Mouse (Mus musculus): ENCODE measurements around the gene Gm5485. TPM values are rescaled to one million over a fixed set of nuclear protein-coding genes. Genes with fewer than 3 reads are reported as not detected.
A peak's percentile ranks its signal among the peaks of the same experiment; 100 is the strongest.

The Gm5485 gene
- polyA plus RNA-seq, 1 experiment = not detected

DNA sequence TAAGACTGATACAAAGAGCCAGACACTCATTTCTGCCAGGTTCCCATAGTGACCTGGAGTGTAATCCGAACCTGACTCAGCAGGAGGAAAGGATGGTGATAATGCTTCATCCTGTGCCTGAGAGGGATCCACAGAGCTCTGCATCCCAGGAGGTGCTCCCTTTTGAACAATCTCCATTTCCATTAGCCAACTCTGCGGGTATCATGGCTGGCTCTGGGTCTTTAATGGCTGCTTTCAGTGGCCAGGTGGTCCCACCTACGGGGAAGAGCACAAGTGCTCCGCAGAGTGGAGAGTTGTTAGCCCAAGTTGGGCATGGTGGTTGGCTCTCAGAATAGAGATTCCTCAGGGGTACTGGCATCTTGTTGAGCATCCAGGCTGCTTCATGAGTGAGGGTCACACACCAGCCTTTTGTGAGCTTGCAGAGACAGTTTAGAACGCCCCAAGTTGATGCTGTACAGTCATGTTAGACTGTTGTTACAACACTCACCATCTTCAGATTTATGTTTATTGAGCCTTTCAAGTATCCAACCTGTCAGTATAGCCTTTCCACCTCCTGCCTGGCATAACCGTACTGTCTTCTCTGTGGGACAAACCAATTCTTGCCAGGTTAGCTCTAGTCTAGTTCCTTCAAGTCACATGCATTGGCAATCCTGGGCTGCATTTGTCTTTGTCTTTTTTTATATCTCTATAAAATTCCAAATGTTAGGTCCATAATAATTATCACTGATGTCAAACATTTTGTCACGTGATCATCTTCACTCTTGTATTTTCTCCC lies 38.3 kb downstream of the Gm5485 start:
- Histone ChIP-seq H3K36me3 (ENCODE audit: control insufficient read depth, insufficient read depth) (no peaks in the 10 kb centered on the region), H3K4me3 (ENCODE audit: insufficient read depth, poor library complexity, severe bottlenecking) (no peak overlapping the region), H3ac (ENCODE audit: control insufficient read depth, insufficient read length, low read depth) (no peak overlapping the region), H3K27me3 (ENCODE audit: control insufficient read depth, insufficient read depth, insufficient read length) (no peaks in the 10 kb centered on the region), H3K79me3 (ENCODE audit: low read depth) (no peaks in the 10 kb centered on the region), H3K79me2 (ENCODE audit: control insufficient read depth, insufficient read depth) (no peaks in the 10 kb centered on the region)
- TF ChIP-seq MAX (IDR thresholded peaks at IDR 0.05) (no peak), MYOD1 (IDR thresholded peaks at IDR 0.05; ENCODE audit: control insufficient read depth, insufficient read length, low read depth) (no peak), CEBPB (IDR thresholded peaks at IDR 0.05; ENCODE audit: low read depth) (no peak), USF1 (IDR thresholded peaks at IDR 0.05; ENCODE audit: low read depth) (no peak), CTCF (IDR thresholded peaks at IDR 0.05; ENCODE audit: control insufficient read depth, insufficient read depth, insufficient read length) (no peak), FOSL1 (IDR thresholded peaks at IDR 0.05; ENCODE audit: insufficient read depth, low read length, poor library complexity, severe bottlenecking) (no peak), MYOG (IDR thresholded peaks at IDR 0.05; ENCODE audit: control insufficient read depth, extremely low read depth, insufficient read length) (no peak)

DNA sequence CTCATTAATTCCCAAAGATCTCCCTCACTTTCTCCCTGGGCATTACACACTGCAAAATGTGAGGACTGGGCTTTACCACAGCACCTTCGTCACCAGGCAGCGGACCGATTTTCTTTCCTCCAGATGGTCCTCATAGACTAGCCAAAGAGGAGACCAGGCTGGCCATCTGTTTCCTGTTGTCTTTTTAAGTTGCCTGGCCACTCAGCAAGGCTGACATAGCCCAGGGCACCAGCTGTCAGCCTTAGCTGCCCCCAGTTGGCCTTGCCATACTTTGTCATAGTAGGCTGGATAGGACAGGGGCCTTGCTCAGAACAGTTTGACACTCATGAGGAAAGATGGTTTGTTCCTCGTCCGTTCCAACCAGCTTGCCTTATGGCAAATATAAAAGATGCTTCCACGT lies 39.8 kb downstream of the Gm5485 start:
- no peaks in the 10 kb centered on the region for H3K36me3 ChIP-seq (ENCODE audit: control insufficient read depth, insufficient read depth)
- no peaks in the 10 kb centered on the region for H3K27me3 ChIP-seq (ENCODE audit: control insufficient read depth, insufficient read depth, insufficient read length)
- H3K79me2 ChIP-seq (ENCODE audit: control insufficient read depth, insufficient read depth) = no peaks in the 10 kb centered on the region
- no peak overlapping the region for H3K4me3 ChIP-seq (ENCODE audit: insufficient read depth, poor library complexity, severe bottlenecking)
- TF ChIP-seq MYOD1 (IDR thresholded peaks at IDR 0.05; ENCODE audit: control insufficient read depth, insufficient read length, low read depth) (no peak), CTCF (IDR thresholded peaks at IDR 0.05; ENCODE audit: control insufficient read depth, insufficient read depth, insufficient read length) (no peak), FOSL1 (IDR thresholded peaks at IDR 0.05; ENCODE audit: insufficient read depth, low read length, poor library complexity, severe bottlenecking) (no peak), USF1 (IDR thresholded peaks at IDR 0.05; ENCODE audit: low read depth) (no peak), CEBPB (IDR thresholded peaks at IDR 0.05; ENCODE audit: low read depth) (no peak), MYOG (IDR thresholded peaks at IDR 0.05; ENCODE audit: control insufficient read depth, extremely low read depth, insufficient read length) (no peak), MAX (IDR thresholded peaks at IDR 0.05) (no peak)
- no peak overlapping the region for H3ac ChIP-seq (ENCODE audit: control insufficient read depth, insufficient read length, low read depth)
- no peaks in the 10 kb centered on the region for H3K79me3 ChIP-seq (ENCODE audit: low read depth)

DNA sequence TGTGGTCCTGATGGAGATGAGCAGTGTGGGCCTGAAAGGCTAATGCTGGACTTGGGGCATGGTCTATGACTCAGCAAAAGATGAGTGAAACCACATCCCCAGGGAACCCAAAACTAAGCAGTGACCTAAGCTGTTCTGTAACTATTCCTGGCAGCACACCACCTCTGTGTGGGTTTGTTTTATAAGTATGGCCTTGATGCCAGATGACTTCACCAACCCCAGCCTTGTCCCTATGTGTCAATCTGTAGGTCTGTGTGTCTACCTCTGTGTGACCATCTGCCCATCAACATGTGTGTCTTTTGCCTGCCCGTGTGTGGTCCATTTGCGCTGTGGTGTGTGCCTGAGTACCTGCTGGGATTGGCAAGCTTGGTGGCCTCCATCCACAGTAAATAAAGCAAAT lies 44.1 kb downstream of the Gm5485 start:
- H3K4me3 ChIP-seq (ENCODE audit: insufficient read depth, poor library complexity, severe bottlenecking) = no peak overlapping the region
- H3K79me2 ChIP-seq (ENCODE audit: control insufficient read depth, insufficient read depth) = no peaks in the 10 kb centered on the region
- TF ChIP-seq MAX (IDR thresholded peaks at IDR 0.05) (peak; percentile 41), MYOG (IDR thresholded peaks at IDR 0.05; ENCODE audit: control insufficient read depth, extremely low read depth, insufficient read length) (no peak)
- no peaks in the 10 kb centered on the region for H3K27me3 ChIP-seq (ENCODE audit: control insufficient read depth, insufficient read depth, insufficient read length)
- H3K36me3 ChIP-seq (ENCODE audit: control insufficient read depth, insufficient read depth) = no peaks in the 10 kb centered on the region
- H3K79me3 ChIP-seq (ENCODE audit: low read depth) = no peaks in the 10 kb centered on the region
- no peak overlapping the region for H3ac ChIP-seq (ENCODE audit: control insufficient read depth, insufficient read length, low read depth)

DNA sequence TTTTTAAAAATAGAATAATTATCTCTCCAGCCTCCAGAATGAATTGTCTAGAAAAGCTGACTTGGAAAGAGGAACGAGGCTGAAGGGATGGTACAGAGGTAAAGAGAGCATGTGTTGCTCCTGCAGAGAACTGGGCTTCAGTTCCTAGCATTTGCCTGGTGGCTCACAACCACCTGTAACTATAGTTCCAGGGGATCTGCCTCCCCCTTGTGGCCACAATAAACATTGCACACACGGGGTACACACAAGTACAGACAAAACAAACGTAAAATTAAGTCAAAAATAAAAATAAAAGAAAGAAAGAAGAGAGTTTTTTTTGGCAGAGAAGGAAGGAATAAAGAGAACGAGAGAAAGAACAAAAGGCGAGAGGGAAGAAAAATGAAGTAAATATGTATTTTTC lies 45.4 kb downstream of the Gm5485 start:
- H3K79me2 ChIP-seq (ENCODE audit: control insufficient read depth, insufficient read depth) = no peaks in the 10 kb centered on the region
- no peaks in the 10 kb centered on the region for H3K27me3 ChIP-seq (ENCODE audit: control insufficient read depth, insufficient read depth, insufficient read length)
- H3K79me3 ChIP-seq (ENCODE audit: low read depth) = no peaks in the 10 kb centered on the region
- TF ChIP-seq MYOD1 (IDR thresholded peaks at IDR 0.05; ENCODE audit: control insufficient read depth, insufficient read length, low read depth) = no peak
- no peak for TF ChIP-seq FOSL1 (IDR thresholded peaks at IDR 0.05; ENCODE audit: insufficient read depth, low read length, poor library complexity, severe bottlenecking)
- no peak for TF ChIP-seq CTCF (IDR thresholded peaks at IDR 0.05; ENCODE audit: control insufficient read depth, insufficient read depth, insufficient read length)
- TF ChIP-seq CEBPB (IDR thresholded peaks at IDR 0.05; ENCODE audit: low read depth) = no peak
- TF ChIP-seq USF1 (IDR thresholded peaks at IDR 0.05; ENCODE audit: low read depth) = no peak
- TF ChIP-seq MYOG (IDR thresholded peaks at IDR 0.05; ENCODE audit: control insufficient read depth, extremely low read depth, insufficient read length) = no peak
- TF ChIP-seq MAX (IDR thresholded peaks at IDR 0.05) = no peak
- no peak overlapping the region for H3K4me3 ChIP-seq (ENCODE audit: insufficient read depth, poor library complexity, severe bottlenecking)
- no peaks in the 10 kb centered on the region for H3K36me3 ChIP-seq (ENCODE audit: control insufficient read depth, insufficient read depth)
- no peak overlapping the region for H3ac ChIP-seq (ENCODE audit: control insufficient read depth, insufficient read length, low read depth)

DNA sequence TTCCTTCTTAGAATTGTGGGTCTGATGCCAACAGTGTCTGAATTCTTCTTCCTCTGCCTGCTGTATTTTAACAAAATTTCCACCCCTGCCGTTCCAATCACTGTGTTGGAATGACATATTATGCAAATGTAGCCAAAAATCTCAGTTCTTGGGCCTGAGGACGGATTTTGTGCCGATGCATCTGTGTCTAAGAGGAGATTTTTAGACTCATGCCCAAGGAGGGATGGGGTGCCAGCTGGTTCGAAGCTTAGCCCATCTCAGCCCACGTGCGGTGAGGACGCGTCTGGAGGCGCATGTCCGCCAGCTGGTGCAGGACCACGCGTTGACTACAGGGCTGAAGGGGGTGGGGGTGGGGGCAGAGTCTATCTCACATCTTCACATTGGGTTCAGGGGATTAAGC lies 51.3 kb downstream of the Gm5485 start:
- no peak overlapping the region for H3K4me3 ChIP-seq (ENCODE audit: insufficient read depth, poor library complexity, severe bottlenecking)
- H3K27me3 ChIP-seq (ENCODE audit: control insufficient read depth, insufficient read depth, insufficient read length) = no peaks in the 10 kb centered on the region
- H3K36me3 ChIP-seq (ENCODE audit: control insufficient read depth, insufficient read depth) = no peaks in the 10 kb centered on the region
- no peak for TF ChIP-seq CTCF (IDR thresholded peaks at IDR 0.05; ENCODE audit: control insufficient read depth, insufficient read depth, insufficient read length)
- no peak for TF ChIP-seq CEBPB (IDR thresholded peaks at IDR 0.05; ENCODE audit: low read depth)
- no peak for TF ChIP-seq FOSL1 (IDR thresholded peaks at IDR 0.05; ENCODE audit: insufficient read depth, low read length, poor library complexity, severe bottlenecking)
- no peak for TF ChIP-seq MAX (IDR thresholded peaks at IDR 0.05)
- TF ChIP-seq MYOG (IDR thresholded peaks at IDR 0.05; ENCODE audit: control insufficient read depth, extremely low read depth, insufficient read length) = no peak
- H3ac ChIP-seq (ENCODE audit: control insufficient read depth, insufficient read length, low read depth) = no peak overlapping the region
- H3K79me3 ChIP-seq (ENCODE audit: low read depth) = no peaks in the 10 kb centered on the region
- no peaks in the 10 kb centered on the region for H3K79me2 ChIP-seq (ENCODE audit: control insufficient read depth, insufficient read depth)

DNA sequence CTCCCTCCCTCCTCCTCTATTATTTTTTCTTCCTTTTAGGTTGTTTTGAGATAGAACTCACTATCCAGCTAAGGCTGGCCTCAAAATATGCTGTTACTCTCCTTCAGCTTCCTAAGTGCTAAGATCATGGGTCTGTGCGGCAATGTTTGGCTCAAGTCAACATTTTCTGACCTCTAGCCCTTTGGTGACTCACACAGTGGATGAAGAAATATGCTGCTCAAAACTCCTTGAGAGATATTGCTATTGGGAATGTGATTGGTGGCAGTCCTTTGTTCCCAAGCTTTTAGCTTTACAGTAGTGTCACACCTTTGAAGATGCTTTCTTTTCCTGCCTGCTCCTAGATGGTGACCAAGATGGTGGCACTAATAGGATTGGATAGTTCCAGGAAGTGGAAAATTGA lies 55.8 kb downstream of the Gm5485 start:
- Histone ChIP-seq H3K79me2 (ENCODE audit: control insufficient read depth, insufficient read depth) (no peaks in the 10 kb centered on the region), H3K79me3 (ENCODE audit: low read depth) (no peaks in the 10 kb centered on the region), H3K4me3 (ENCODE audit: insufficient read depth, poor library complexity, severe bottlenecking) (no peak overlapping the region), H3ac (ENCODE audit: control insufficient read depth, insufficient read length, low read depth) (no peak overlapping the region), H3K36me3 (ENCODE audit: control insufficient read depth, insufficient read depth) (no peaks in the 10 kb centered on the region), H3K27me3 (ENCODE audit: control insufficient read depth, insufficient read depth, insufficient read length) (no peaks in the 10 kb centered on the region)
- no peak for TF ChIP-seq FOSL1 (IDR thresholded peaks at IDR 0.05; ENCODE audit: insufficient read depth, low read length, poor library complexity, severe bottlenecking)
- TF ChIP-seq CTCF (IDR thresholded peaks at IDR 0.05; ENCODE audit: control insufficient read depth, insufficient read depth, insufficient read length) = no peak
- no peak for TF ChIP-seq USF1 (IDR thresholded peaks at IDR 0.05; ENCODE audit: low read depth)
- no peak for TF ChIP-seq MYOG (IDR thresholded peaks at IDR 0.05; ENCODE audit: control insufficient read depth, extremely low read depth, insufficient read length)
- TF ChIP-seq MYOD1 (IDR thresholded peaks at IDR 0.05; ENCODE audit: control insufficient read depth, insufficient read length, low read depth) = no peak
- no peak for TF ChIP-seq MAX (IDR thresholded peaks at IDR 0.05)
- TF ChIP-seq CEBPB (IDR thresholded peaks at IDR 0.05; ENCODE audit: low read depth) = no peak

All from C2C12 (cell line).